Mouse (Mus musculus) lung, postnatal 0 days (tissue): ENCODE results near the gene Dlg2. TPM values are rescaled to one million over a fixed set of nuclear protein-coding genes. Genes with fewer than 3 reads are reported as not detected.

ENCODE experiments used
- ATAC-seq: fragments of 200-750 bp; cut with Nextera tagmentation; 2 replicates; pipeline ENCODE4 v1.8.0; 2017; ENCODE audit warnings: moderate library complexity
- DNase-seq: peaks from one replicate; pipeline ENCODE4 v3.0.0-alpha.2; 2016; ENCODE audit warnings: low spot score
- H3K27ac ChIP-seq: fragments of 300-500 bp; sonication (generic); 2 replicates; pipeline ENCODE4 v1.5.1; 2014; ENCODE audit warnings: antibody characterized with exemption, mild to moderate bottlenecking, low read length, mixed read lengths
- H3K27me3 ChIP-seq: fragments of 300-500 bp; sonication (generic); replicated peaks from 2 replicates; pipeline ENCODE4 v1.6.1; 2014; ENCODE audit warnings: low read length, mixed read lengths; ENCODE audit not compliant: insufficient read depth
- H3K36me3 ChIP-seq: fragments of 300-500 bp; sonication (generic); 2 replicates; pipeline ENCODE4 v1.6.1; 2014; ENCODE audit warnings: low read length, mixed read lengths; ENCODE audit not compliant: insufficient read depth
- H3K4me1 ChIP-seq: fragments of 300-500 bp; sonication (generic); 2 replicates; pipeline ENCODE4 v1.6.1; 2014; ENCODE audit warnings: antibody characterized with exemption, low read depth, low read length, mixed read lengths; ENCODE audit not compliant: insufficient read depth
- H3K4me2 ChIP-seq: fragments of 300-500 bp; sonication (generic); replicated peaks from 2 replicates; pipeline ENCODE4 v1.6.1; 2014; ENCODE audit warnings: low read depth, mild to moderate bottlenecking, low read length, moderate library complexity, mixed read lengths
- H3K4me3 ChIP-seq: fragments of 300-500 bp; sonication (generic); 2 replicates; pipeline ENCODE4 v1.5.1; 2014; ENCODE audit warnings: low read depth, low read length
- H3K9ac ChIP-seq: fragments of 300-500 bp; sonication (generic); replicated peaks from 2 replicates; pipeline ENCODE4 v1.6.1; 2014; ENCODE audit warnings: low read depth, mild to moderate bottlenecking
- H3K9me3 ChIP-seq: fragments of 300-500 bp; sonication (generic); 2 replicates; pipeline ENCODE4 v1.6.1; 2016; ENCODE audit warnings: low read length, mixed read lengths
- CTCF ChIP-seq: IDR thresholded peaks from 2 replicates; pipeline ENCODE4 v1.5.1; 2016; ENCODE audit warnings: antibody characterized with exemption, mild to moderate bottlenecking
- EP300 ChIP-seq: IDR thresholded peaks from 2 replicates; pipeline ENCODE4 v1.6.1; 2016; ENCODE audit warnings: antibody characterized with exemption, mild to moderate bottlenecking, control low read depth
- WGBS: fragments of 180-500 bp; shearing (Covaris S2); extraction: QIAGEN DNeasy Blood & Tissue Kit; methylation state at CpG from one replicate; pipeline ENCODE4 v1.1.7; 2014; 5-methylcytosine and 5-hydroxymethylcytosine counted together
- polyA plus RNA-seq: library from polyadenylated mRNA; unstranded; fragments of >200 nt; fragmentation: Nextera tagmentation; extraction: Ambion mirVana; gene quantifications from 2 replicates; pipeline ENCODE4 v1.2.1, GENCODE M21; 2015

The Dlg2 gene
- polyA plus RNA-seq, 1 experiment from 2014 or later = 0.43 TPM

DNA sequence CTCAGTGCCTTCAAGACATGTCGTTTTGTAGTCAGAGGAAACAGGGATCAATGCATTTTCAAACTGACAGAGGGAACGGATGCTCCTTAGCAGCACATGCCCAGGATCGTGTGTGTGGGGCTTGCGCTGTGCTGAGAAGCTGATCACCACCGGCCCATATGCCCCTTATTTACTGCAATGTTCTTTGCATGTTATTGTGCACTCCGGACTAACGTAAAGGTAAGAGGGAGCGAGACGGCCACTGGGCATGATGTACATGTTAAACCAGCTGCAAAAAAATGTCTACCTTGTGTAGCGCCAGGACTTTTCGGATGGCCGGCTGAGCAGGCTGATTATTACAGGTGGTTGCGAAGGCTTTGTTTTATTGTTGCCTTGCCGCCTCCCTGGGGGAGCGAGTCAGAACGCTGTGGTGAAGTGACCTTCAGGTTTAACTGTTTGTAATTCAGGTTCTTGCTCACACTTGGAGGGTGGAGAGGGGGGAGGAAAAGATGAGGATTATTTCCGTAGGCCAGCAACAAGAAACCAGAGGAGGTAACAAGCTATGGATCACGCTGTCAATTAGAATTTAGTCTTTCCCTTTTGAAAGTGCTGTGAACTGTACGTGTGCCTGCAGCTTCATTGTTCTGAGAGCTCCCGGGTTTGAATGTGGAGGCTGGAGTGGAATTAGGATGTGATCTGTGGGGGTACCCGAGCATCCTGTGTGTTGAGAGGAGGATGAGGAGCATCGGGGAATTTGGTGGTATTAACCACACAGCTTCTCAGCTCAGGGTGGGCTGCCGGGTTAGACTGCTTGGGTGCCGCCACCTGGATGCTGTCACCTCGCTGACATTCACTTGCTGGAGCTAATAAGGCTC lies 614.6 kb downstream of the Dlg2 start:
- ATAC-seq (no peak), DNase-seq (no peak)
- no peaks in the 10 kb centered on the region for H3K36me3 ChIP-seq
- no peaks in the 10 kb centered on the region for H3K9me3 ChIP-seq
- H3K4me2 ChIP-seq = no peak overlapping the region
- H3K4me1 ChIP-seq = no peaks in the 10 kb centered on the region
- no peak overlapping the region for H3K4me3 ChIP-seq
- H3K27me3 ChIP-seq = no peaks in the 10 kb centered on the region
- H3K9ac ChIP-seq = no peak overlapping the region
- WGBS = 16% methylated on average over 25 of the region's 25 CpGs
- no peak overlapping the region for H3K27ac ChIP-seq
- TF ChIP-seq CTCF (no peak), EP300 (no peak)

DNA sequence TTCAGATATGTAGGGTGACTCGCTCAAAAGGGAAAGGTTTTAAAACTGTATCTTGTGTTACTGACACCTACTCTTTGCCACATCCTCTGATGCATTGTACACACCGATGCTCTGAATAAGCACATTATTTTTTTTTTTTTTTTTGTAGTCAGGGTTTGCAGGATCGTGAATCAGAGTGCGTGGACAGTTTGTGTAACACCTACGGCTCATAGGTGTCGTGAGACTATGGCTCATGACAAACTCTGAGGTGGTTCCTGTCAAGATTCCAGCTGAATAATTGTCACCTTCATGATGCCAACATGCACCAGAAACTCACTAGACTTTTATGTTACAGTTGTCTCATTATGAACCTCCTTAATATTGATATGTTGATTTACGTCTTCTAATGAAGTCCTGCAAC lies 620.0 kb downstream of the Dlg2 start:
- DNase-seq = no peak
- no peak for ATAC-seq
- H3K27ac ChIP-seq = no peak overlapping the region
- no peaks in the 10 kb centered on the region for H3K36me3 ChIP-seq
- H3K4me2 ChIP-seq = no peak overlapping the region
- no peak overlapping the region for H3K9ac ChIP-seq
- no peak for TF ChIP-seq CTCF
- TF ChIP-seq EP300 = no peak
- H3K27me3 ChIP-seq = no peaks in the 10 kb centered on the region
- 77% methylated on average over 7 of the region's 7 CpGs for WGBS
- H3K4me3 ChIP-seq = no peak overlapping the region
- no peaks in the 10 kb centered on the region for H3K4me1 ChIP-seq
- no peaks in the 10 kb centered on the region for H3K9me3 ChIP-seq

DNA sequence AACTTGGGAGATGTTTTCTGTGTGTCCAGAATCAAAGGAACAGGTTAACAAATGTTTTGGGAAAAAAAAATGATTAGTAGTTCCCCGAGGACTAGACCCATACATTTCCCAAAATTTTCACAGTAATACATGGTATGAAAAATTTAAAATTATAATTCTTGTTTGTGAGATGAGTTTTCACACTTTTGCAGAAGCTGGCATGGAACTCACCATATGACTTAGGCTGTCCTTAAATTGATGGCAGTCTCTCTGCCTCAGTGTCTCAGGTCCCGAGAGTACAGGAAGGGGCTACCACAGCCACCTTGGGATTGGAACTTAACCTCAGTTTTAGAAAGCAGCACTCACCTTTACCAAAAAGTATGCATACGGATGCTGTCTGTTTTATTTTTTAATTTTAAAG lies 622.0 kb downstream of the Dlg2 start:
- TF ChIP-seq CTCF (no peak), EP300 (no peak)
- WGBS = 66% methylated on average over 3 of the region's 3 CpGs
- DNase-seq (no peak), ATAC-seq (no peak)
- Histone ChIP-seq H3K36me3 (no peaks in the 10 kb centered on the region), H3K27ac (no peak overlapping the region), H3K4me1 (no peaks in the 10 kb centered on the region), H3K9ac (no peak overlapping the region), H3K9me3 (no peaks in the 10 kb centered on the region), H3K4me2 (no peak overlapping the region), H3K27me3 (no peaks in the 10 kb centered on the region), H3K4me3 (no peak overlapping the region)

DNA sequence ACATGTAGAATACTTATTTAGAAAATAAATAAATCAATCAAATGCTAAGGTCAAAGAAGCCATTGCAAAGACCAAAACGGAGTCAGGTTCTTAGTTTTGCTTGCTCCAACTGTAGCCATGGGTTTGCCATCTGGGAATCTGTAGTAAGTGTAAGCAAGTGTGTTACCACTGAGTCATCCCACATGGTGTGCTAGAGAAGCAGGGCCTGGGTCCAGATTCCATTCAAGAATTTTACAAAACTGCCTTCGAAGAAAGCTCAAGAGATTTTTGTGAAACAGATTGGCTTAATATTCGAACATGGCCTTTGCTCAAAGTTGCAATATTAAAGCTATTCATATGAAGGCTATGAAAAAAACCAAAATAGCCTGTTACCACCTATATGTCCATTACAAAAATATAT lies 633.1 kb downstream of the Dlg2 start:
- ATAC-seq = no peak
- H3K4me1 ChIP-seq = no peaks in the 10 kb centered on the region
- no peaks in the 10 kb centered on the region for H3K9me3 ChIP-seq
- WGBS = 49% methylated on average over 3 of the region's 3 CpGs
- H3K9ac ChIP-seq = no peak overlapping the region
- TF ChIP-seq EP300 = no peak
- TF ChIP-seq CTCF = no peak
- no peak overlapping the region for H3K4me3 ChIP-seq
- H3K27me3 ChIP-seq = no peaks in the 10 kb centered on the region
- no peak overlapping the region for H3K4me2 ChIP-seq
- H3K27ac ChIP-seq = no peak overlapping the region
- H3K36me3 ChIP-seq = no peaks in the 10 kb centered on the region
- DNase-seq = no peak

DNA sequence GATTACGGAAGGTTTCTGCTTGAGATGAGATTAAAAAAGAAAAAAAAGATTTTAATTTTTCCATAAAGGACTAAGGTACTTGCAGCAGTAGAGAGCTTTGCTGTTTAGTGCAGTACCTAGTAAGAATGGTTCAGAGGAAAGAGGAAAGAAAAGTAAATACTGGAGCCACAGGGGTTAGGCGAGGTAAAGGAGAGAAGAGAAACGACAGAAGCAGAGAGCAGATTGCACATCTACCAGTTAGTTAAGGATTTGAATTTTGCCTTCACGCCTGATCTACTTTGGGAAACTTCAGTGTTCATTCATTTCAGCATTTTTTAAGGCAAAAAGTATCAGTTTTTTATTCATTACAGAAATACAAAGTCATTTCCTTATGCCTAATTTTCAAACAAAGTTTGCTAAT lies 655.7 kb downstream of the Dlg2 start:
- Histone ChIP-seq H3K4me1 (no peaks in the 10 kb centered on the region), H3K9ac (no peak overlapping the region), H3K27me3 (no peaks in the 10 kb centered on the region), H3K4me3 (no peak overlapping the region), H3K4me2 (no peak overlapping the region), H3K27ac (no peak overlapping the region), H3K36me3 (no peaks in the 10 kb centered on the region), H3K9me3 (no peaks in the 10 kb centered on the region)
- no peak for DNase-seq
- ATAC-seq = no peak
- 48% methylated on average over 4 of the region's 4 CpGs for WGBS
- TF ChIP-seq EP300 = no peak
- no peak for TF ChIP-seq CTCF

DNA sequence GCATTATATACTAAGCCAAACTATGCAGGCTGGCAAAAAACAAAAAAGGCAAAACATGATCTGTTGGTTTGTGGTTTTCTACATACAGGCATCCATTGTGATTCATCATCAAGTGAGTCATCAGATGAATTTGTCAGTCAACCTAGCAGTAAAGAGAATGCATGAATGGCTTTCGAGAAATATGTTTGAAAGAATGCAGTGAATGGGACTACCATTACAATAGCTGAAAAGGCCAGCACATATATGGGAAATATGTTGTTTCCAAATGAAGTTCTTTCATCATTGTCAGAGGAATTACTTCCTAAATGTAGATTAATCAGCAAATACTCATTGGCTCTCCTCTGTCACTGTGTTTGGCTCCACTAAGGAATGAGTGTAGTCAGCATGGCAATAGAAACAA lies 677.6 kb downstream of the Dlg2 start:
- Histone ChIP-seq H3K4me3 (no peak overlapping the region), H3K9me3 (no peaks in the 10 kb centered on the region), H3K4me1 (no peaks in the 10 kb centered on the region), H3K27ac (no peak overlapping the region), H3K9ac (no peak overlapping the region), H3K4me2 (no peak overlapping the region), H3K27me3 (no peaks in the 10 kb centered on the region), H3K36me3 (no peaks in the 10 kb centered on the region)
- WGBS = 65% methylated on average over 1 of the region's 1 CpGs
- TF ChIP-seq EP300 (no peak), CTCF (no peak)
- DNase-seq = no peak
- no peak for ATAC-seq
